Mouse (Mus musculus): ENCODE data around the gene Tmem131. TPM values are rescaled to one million over a fixed set of nuclear protein-coding genes. Genes with fewer than 3 reads are reported as not detected.
"Not testable (repeated sequence)": the region's sequence is repeated elsewhere in the genome, so short reads cannot be mapped to it uniquely, and the experiment has no call there.

Gene Tmem131
- polyA plus RNA-seq, 1 experiment from 2014 or later, result 15.6 TPM

DNA sequence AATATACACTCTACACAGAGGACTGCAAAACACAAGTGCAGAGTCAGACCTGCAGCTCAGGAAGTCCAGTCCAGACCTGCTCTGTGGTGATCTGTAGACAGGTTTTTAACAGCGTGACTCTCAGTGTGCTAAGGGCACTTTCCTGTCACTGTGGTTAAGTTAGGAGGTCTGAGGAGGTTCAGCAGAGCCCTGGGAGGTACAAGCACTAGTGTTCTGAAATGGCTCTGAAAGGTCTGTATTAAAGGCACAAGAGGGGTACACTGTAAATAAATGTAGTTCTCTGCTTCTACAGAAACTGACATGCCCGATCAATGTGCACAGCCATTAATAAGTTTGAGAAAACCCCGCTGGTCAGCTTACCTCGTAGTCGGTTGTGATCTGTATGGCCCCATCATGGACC is 119.1 kb downstream of the Tmem131 start:
- Histone ChIP-seq H3K27me3 (no peaks in the 10 kb centered on the region), H3K4me3 (replicated peaks) (no peak overlapping the region), H3K4me1 (replicated peaks) (no peaks in the 10 kb centered on the region; the same call in 1 of the 2 replicates), H3K9ac (replicated peaks) (no peak overlapping the region), H3K9me3 (no peaks in the 10 kb centered on the region), H3K27ac (no peak overlapping the region), H3K36me3 (peaks cover 82% of the 10 kb centered on the region), H3K4me2 (no peak overlapping the region)
- ATAC-seq (ENCODE audit: insufficient number of reproducible peaks, insufficient read depth, low FRiP score, low TSS enrichment, low read depth), result no peak
- WGBS, result 95% methylated on average over 5 of the region's 5 CpGs

DNA sequence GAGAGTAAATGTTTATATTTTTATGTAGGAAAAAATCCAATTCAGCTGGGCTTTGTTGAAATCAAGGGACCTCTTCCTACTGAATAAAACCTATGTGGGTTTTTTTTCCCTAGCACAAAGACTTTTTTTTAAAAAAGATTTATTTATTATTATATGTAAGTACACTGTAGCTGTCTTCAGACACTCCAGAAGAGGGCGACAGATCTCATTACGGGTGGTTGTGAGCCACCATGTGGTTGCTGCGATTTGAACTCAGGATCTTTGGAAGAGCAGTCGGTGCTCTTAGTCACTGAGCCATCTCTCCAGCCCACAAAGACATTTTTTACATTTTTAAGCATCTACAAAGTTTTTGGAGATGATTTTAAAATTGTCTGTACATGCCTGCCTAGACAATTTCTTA is 121.5 kb downstream of the Tmem131 start:
- not testable (repeated sequence) for H3K27me3 ChIP-seq; H3K27ac ChIP-seq; H3K4me2 ChIP-seq; ATAC-seq (ENCODE audit: insufficient number of reproducible peaks, insufficient read depth, low FRiP score, low TSS enrichment, low read depth); H3K9ac ChIP-seq (replicated peaks); H3K9me3 ChIP-seq; H3K4me1 ChIP-seq (replicated peaks); H3K4me3 ChIP-seq (replicated peaks)
- H3K36me3 ChIP-seq, result peaks cover 90% of the 10 kb centered on the region
- WGBS, result 91% methylated on average over 4 of the region's 4 CpGs

DNA sequence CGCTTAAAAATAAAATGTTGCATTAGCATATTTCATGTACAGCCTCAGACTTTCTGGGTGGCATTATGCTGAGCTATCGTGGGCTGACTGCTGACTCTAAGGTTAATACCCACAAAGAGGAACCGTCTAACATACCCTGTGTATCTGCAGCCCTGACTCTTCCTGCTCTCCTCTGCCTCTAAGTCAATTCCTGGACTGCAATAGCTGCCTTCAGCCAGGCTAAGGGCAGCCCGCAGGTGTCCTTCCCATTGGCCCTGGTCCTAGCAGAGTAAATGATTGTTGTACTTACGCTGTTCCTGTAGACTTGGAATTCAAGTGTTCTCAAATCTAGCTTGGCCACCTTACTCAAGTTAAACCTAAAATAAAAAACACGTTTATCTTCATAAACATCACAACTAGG is 128.3 kb downstream of the Tmem131 start:
- peaks cover 92% of the 10 kb centered on the region for H3K36me3 ChIP-seq
- no peak overlapping the region for H3K27ac ChIP-seq
- H3K9me3 ChIP-seq, result no peaks in the 10 kb centered on the region
- H3K4me3 ChIP-seq (replicated peaks), result no peak overlapping the region
- no peaks in the 10 kb centered on the region for H3K4me1 ChIP-seq (replicated peaks)
- H3K4me2 ChIP-seq, result no peak overlapping the region
- ATAC-seq (ENCODE audit: insufficient number of reproducible peaks, insufficient read depth, low FRiP score, low TSS enrichment, low read depth), result no peak
- H3K9ac ChIP-seq (replicated peaks), result no peak overlapping the region
- H3K27me3 ChIP-seq, result no peaks in the 10 kb centered on the region
- 94% methylated on average over 6 of the region's 6 CpGs for WGBS

DNA sequence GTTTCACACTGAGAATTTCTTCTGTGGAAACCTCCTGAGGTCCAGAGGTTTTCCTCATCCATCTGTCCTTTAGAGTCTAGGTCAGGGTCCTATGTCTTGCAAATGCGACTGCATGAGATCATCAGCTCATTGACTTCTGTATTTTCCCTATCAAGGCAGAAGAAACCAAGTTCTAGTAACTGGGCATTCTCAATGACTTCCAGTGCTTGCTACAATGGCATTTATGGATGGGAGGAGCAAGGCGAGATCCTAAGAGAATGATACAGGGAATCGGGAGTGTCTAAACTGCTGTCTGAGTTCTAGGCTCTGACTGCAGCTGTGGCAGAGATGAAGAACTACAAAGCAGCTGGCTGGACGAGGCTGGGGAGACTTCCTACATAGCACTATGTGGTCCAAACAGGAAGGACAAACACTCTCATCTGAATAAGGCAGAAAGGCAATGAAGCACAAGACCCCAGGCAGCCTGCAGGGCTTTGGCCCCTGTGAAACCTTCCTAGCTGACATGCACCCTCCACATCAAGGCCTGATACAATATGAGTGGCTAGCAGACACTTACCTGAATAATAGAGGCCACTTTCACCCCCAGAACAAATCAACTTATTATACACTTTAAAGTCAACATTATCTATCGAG is 129.1 kb downstream of the Tmem131 start:
- H3K27me3 ChIP-seq, result no peaks in the 10 kb centered on the region
- no peak overlapping the region for H3K27ac ChIP-seq
- H3K9ac ChIP-seq (replicated peaks), result no peak overlapping the region
- H3K4me2 ChIP-seq, result no peak overlapping the region
- no peaks in the 10 kb centered on the region for H3K9me3 ChIP-seq
- no peak for ATAC-seq (ENCODE audit: insufficient number of reproducible peaks, insufficient read depth, low FRiP score, low TSS enrichment, low read depth)
- WGBS, result 81% methylated on average over 5 of the region's 5 CpGs
- H3K4me3 ChIP-seq (replicated peaks), result no peak overlapping the region
- no peaks in the 10 kb centered on the region for H3K4me1 ChIP-seq (replicated peaks)
- H3K36me3 ChIP-seq, result peaks cover 92% of the 10 kb centered on the region

DNA sequence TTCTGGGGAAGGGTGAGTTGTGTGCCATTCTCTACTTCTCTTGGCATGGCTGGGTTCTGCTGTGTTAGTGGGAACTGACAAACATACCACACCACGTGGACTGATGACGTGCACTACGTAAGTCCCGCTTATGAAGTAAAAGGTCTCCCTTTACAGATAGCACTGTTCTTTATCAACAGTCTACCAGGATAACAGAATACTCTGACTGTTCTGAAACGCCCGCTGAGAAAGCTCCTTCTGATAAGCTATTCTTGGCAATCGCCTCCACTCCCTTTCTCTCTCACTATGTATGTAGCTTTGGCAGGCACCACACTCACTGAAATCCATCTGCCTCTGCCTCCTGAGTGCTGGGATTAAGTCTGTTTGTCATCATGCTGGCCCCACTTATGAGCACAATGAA is 130.1 kb downstream of the Tmem131 start:
- Histone ChIP-seq H3K4me3 (replicated peaks) (no peak overlapping the region), H3K27ac (no peak overlapping the region), H3K36me3 (peaks cover 91% of the 10 kb centered on the region), H3K27me3 (no peaks in the 10 kb centered on the region), H3K4me1 (replicated peaks) (no peaks in the 10 kb centered on the region), H3K9me3 (no peaks in the 10 kb centered on the region), H3K9ac (replicated peaks) (no peak overlapping the region), H3K4me2 (no peak overlapping the region)
- ATAC-seq (ENCODE audit: insufficient number of reproducible peaks, insufficient read depth, low FRiP score, low TSS enrichment, low read depth), result no peak
- 96% methylated on average over 7 of the region's 7 CpGs for WGBS

DNA sequence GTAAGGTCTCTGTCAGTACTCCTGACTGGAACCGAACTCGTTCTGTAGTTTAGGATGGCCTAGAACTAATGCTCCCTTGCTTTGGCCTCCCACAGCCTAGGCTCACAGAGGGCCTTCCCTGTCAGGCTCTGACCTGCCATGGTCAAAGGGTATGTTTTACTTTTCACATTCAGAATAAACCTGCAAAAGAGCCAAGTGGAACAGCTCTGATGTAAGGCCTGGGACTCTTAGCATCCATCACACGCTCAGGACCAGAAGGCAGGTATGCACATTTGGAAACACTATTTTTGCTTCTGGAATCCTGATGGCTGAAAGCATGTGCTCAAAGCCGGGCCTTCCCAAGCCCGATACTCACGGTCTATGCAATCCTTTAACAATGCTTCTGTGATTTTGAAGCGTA is 131.7 kb downstream of the Tmem131 start:
- Histone ChIP-seq H3K9ac (replicated peaks) (no peak overlapping the region), H3K4me3 (replicated peaks) (no peak overlapping the region), H3K4me2 (no peak overlapping the region), H3K27me3 (no peaks in the 10 kb centered on the region), H3K27ac (no peak overlapping the region), H3K9me3 (no peaks in the 10 kb centered on the region), H3K36me3 (peaks cover 91% of the 10 kb centered on the region), H3K4me1 (replicated peaks) (no peaks in the 10 kb centered on the region)
- no peak for ATAC-seq (ENCODE audit: insufficient number of reproducible peaks, insufficient read depth, low FRiP score, low TSS enrichment, low read depth)
- WGBS, result 92% methylated on average over 7 of the region's 7 CpGs

DNA sequence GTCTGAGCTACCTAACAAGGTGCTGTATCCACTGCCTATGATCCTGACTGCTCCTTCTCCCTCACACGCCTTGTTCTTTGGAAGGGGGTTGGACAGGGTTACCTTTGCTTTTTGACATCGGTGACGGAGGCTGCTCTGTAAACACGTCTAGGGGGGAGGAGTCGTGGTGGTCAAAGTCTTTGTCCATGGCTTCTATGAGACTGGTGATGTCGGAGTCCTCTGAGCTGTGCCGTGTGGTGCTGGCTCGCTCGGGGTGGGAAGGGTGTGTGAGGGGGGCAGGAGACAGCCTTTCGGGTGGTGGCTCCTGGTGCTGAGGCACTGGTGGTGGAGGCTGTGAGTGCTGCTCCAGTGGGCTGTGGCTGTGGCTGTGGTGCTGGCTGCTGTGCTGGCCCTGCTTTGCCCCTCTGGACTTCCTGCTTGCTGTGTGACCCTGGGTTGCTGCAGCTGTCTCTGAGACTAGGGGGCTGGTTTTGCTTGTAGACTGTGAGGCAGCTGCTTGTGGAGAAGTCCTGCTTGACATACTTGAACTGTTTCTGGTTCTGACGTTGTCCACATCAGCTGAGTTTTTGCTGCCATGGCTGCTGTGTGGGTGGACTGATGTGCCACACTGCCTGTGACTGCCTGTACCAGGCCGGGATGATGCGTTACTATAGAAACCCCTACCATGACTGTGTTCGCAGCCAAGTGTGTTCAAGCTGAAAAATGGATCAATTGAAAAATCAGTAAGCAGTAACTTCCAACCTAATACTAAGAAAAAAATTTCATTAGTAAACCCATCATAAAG is 135.5 kb downstream of the Tmem131 start:
- no peak overlapping the region for H3K27ac ChIP-seq
- H3K9me3 ChIP-seq, result no peaks in the 10 kb centered on the region
- no peaks in the 10 kb centered on the region for H3K4me1 ChIP-seq (replicated peaks)
- no peak overlapping the region for H3K9ac ChIP-seq (replicated peaks)
- WGBS, result 95% methylated on average over 14 of the region's 14 CpGs
- H3K27me3 ChIP-seq, result no peaks in the 10 kb centered on the region
- no peak for ATAC-seq (ENCODE audit: insufficient number of reproducible peaks, insufficient read depth, low FRiP score, low TSS enrichment, low read depth)
- no peak overlapping the region for H3K4me3 ChIP-seq (replicated peaks)
- peaks cover 94% of the 10 kb centered on the region for H3K36me3 ChIP-seq
- no peak overlapping the region for H3K4me2 ChIP-seq

DNA sequence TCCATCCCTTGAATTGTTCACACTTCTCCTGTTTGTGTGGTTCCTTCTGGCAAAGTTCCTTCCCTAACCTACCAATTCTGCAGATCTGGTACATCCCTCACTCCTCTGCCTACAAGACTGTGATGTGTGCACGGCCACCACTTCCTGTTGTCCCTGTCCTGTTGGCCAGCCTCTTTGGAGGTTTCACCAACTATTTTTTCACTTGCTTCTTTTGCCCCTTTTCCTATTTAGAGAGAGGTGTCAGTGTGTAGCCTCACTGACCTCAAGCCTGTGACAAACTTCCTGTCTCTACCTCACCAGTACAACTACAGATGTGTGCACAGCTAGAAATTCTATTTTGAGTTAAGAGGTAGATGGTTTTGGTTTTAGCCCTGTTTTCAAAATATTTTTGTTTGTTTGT is 136.4 kb downstream of the Tmem131 start:
- Histone ChIP-seq H3K36me3 (peaks cover 93% of the 10 kb centered on the region), H3K9ac (replicated peaks) (no peak overlapping the region), H3K4me3 (replicated peaks) (no peak overlapping the region), H3K27ac (no peak overlapping the region), H3K9me3 (no peaks in the 10 kb centered on the region), H3K4me2 (no peak overlapping the region), H3K4me1 (replicated peaks) (no peaks in the 10 kb centered on the region), H3K27me3 (no peaks in the 10 kb centered on the region)
- ATAC-seq (ENCODE audit: insufficient number of reproducible peaks, insufficient read depth, low FRiP score, low TSS enrichment, low read depth), result no peak
- 93% methylated on average over 1 of the region's 1 CpGs for WGBS

DNA sequence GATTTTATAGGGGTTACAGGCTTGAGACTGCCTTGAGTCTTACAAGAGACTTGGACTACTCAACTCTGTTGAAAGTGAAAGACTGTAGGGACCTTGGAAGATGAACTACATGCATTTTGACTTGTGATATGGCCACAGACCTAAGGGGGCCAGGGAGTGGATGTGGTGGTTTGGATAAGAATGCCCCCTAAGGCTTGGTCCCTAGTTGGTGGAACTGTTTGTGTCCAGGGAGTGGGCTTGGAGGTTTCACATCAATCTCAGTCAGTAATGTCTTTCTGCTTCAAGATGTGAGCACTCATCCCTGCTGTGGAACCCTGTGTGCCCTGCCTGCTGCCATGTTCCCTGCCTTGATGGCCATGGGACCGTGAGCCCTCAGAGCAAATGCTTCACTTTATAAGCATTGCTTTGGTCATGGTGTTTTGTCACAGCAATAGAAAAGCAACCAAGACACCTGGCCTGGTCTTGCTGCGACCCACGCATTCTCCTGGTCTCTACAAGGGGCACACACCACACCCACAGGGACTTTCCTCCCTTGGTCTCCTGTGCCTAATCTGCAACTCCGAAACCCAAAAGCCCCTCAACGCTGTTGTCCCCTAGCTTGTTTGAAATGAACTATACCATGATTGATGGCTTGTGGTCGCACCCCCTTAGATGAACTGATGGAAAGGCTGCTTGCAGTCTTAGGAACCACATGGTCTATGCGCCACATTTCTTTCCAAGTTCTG is 137.1 kb downstream of the Tmem131 start:
- no peak overlapping the region for H3K4me3 ChIP-seq (replicated peaks)
- no peak overlapping the region for H3K9ac ChIP-seq (replicated peaks)
- no peaks in the 10 kb centered on the region for H3K27me3 ChIP-seq
- WGBS, result 96% methylated on average over 7 of the region's 7 CpGs
- no peak for ATAC-seq (ENCODE audit: insufficient number of reproducible peaks, insufficient read depth, low FRiP score, low TSS enrichment, low read depth)
- H3K36me3 ChIP-seq, result peaks cover 93% of the 10 kb centered on the region
- no peak overlapping the region for H3K27ac ChIP-seq
- no peaks in the 10 kb centered on the region for H3K4me1 ChIP-seq (replicated peaks)
- no peaks in the 10 kb centered on the region for H3K9me3 ChIP-seq
- H3K4me2 ChIP-seq, result no peak overlapping the region

DNA sequence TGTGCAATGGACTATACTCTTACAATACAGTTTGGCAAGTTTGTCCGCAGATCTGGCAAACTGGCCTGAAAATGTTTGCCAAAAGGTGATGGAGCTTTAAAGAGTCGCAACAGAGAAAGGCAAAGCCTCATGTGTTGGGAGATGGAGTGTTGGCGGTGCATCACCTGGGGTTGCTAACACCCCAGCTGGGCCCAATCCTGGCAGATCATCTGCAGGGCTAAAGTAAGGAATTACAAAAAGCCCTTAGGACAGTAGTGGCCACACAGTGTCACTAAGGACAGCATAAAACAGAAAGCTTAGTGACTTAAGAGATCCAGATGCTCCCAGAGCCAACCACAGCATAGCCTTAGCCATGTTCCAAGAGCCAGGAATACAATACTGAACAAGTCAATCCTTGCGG is 138.6 kb downstream of the Tmem131 start:
- peaks cover 89% of the 10 kb centered on the region for H3K36me3 ChIP-seq
- H3K27ac ChIP-seq, result no peak overlapping the region
- no peaks in the 10 kb centered on the region for H3K27me3 ChIP-seq
- ATAC-seq (ENCODE audit: insufficient number of reproducible peaks, insufficient read depth, low FRiP score, low TSS enrichment, low read depth), result no peak
- no peak overlapping the region for H3K4me2 ChIP-seq
- H3K4me3 ChIP-seq (replicated peaks), result no peak overlapping the region
- H3K9ac ChIP-seq (replicated peaks), result no peak overlapping the region
- no peaks in the 10 kb centered on the region for H3K9me3 ChIP-seq
- no peaks in the 10 kb centered on the region for H3K4me1 ChIP-seq (replicated peaks)
- WGBS, result 92% methylated on average over 4 of the region's 4 CpGs

DNA sequence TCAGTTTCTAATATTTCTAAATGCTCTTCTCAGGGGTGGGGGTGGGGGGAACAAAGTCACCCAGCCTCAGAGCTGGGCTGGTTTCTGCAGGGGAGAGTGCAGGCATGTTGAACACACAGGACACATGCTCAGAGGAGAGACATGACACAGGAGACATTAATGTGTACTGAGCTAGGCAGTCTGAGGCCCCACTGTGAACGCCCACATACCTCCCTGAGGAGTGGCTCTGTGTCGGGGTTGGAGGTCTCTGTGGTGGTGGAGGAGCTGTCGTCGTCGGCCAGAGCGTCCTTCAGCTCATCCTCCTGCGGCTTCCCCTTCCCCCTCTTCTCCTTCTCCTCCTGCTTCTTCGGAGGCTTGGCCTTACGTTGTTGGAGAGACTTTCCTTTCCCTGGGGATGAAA is 139.2 kb downstream of the Tmem131 start:
- ATAC-seq (ENCODE audit: insufficient number of reproducible peaks, insufficient read depth, low FRiP score, low TSS enrichment, low read depth), result no peak
- H3K9ac ChIP-seq (replicated peaks), result no peak overlapping the region

More for the DNA sequence above, 139.2 kb downstream of the Tmem131 start:
- H3K9me3 ChIP-seq, result no peaks in the 10 kb centered on the region
- H3K27me3 ChIP-seq, result no peaks in the 10 kb centered on the region
- 84% methylated on average over 9 of the region's 9 CpGs for WGBS
- H3K4me2 ChIP-seq, result no peak overlapping the region
- H3K4me3 ChIP-seq (replicated peaks), result no peak overlapping the region
- peaks cover 89% of the 10 kb centered on the region for H3K36me3 ChIP-seq
- no peaks in the 10 kb centered on the region for H3K4me1 ChIP-seq (replicated peaks)
- no peak overlapping the region for H3K27ac ChIP-seq
